Mouse (Mus musculus): ENCODE data around the gene Gm5128.
"Not testable (repeated sequence)": the region's sequence is repeated elsewhere in the genome, so short reads cannot be mapped to it uniquely, and the experiment has no call there.

Gene Gm5128

DNA sequence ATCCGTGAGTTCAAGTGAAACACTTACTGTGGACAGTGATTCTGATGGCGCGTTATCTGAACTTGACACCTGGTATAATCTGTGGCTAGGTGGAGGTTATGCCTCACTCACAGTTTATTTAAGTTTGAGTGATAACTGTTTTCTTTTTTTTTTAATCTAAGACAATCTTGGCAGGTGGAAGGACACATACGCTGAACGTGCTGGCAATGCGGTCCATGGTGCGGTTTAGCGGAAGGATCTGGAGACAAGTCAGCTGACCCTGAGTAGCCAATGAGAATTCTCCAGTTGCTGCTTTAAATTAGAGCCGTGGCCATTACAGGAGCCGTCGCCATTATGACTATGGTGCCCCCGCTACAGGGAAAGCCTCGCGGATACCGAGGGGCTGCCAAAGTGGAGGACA is at the start of gene Gm5128:
Gene Gm5128 (plus strand): TSS at position 301 of the 400 bp plus-strand sequence.
- H3K36me3 ChIP-seq (ENCODE audit: insufficient read depth, low read length), result not testable (repeated sequence)

DNA sequence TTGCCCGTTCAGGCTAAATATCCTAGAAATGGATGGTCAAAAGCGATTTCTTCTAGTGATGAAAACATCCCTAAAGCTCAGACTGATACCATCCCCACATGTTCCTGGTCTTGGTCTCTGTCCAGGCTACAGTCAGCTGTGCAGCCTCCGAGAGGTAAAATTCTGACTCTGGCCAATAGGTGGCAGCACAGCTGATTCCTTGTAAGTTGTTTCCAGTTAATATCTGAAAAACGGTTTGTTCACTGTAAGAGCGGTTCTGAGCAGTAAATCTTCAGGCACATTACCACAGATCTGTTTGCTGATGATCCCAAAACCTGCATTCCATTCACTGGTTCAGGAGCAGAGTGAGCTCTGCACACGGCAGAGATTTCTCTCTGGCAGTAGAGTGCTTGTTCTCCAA is 12.4 kb upstream of the Gm5128 start:
- not testable (repeated sequence) for H3K4me1 ChIP-seq (replicated peaks; ENCODE audit: low read depth, low read length); H3K4me3 ChIP-seq (replicated peaks; ENCODE audit: low read length)

More for the DNA sequence above, at the start of gene Gm5128:
- H3K9me3 ChIP-seq (ENCODE audit: low read length); H3K4me3 ChIP-seq (replicated peaks; ENCODE audit: low read length); H3K4me1 ChIP-seq (replicated peaks; ENCODE audit: low read depth, low read length); H3K27me3 ChIP-seq (ENCODE audit: insufficient read depth, low read length): not testable (repeated sequence)

DNA sequence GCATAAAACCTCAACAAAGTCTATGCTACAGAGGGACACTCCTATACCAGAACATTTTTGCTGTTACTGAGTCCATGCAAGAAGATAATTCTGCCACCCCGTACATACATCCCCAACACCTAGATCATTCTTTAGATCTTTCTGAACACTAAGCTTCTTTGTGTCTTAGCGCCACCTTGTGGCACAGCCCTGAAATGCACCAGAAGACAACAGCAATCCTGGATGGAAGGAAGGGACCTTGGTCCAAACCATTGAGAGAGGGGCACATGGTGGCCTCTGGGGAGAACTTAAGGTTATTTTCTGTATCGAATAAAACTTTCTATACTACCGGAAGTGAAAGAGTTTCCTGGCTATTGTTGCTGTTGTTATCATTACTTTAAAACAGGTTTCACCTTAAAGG is 11.1 kb upstream of the Gm5128 start:
- not testable (repeated sequence) for H3K27me3 ChIP-seq (ENCODE audit: insufficient read depth, low read length); H3K4me3 ChIP-seq (replicated peaks; ENCODE audit: low read length); H3K4me1 ChIP-seq (replicated peaks; ENCODE audit: low read depth, low read length); H3K9me3 ChIP-seq (ENCODE audit: low read length); H3K36me3 ChIP-seq (ENCODE audit: insufficient read depth, low read length)

More for the DNA sequence above, 12.4 kb upstream of the Gm5128 start:
- H3K9me3 ChIP-seq (ENCODE audit: low read length); H3K36me3 ChIP-seq (ENCODE audit: insufficient read depth, low read length); H3K27me3 ChIP-seq (ENCODE audit: insufficient read depth, low read length): not testable (repeated sequence)

DNA sequence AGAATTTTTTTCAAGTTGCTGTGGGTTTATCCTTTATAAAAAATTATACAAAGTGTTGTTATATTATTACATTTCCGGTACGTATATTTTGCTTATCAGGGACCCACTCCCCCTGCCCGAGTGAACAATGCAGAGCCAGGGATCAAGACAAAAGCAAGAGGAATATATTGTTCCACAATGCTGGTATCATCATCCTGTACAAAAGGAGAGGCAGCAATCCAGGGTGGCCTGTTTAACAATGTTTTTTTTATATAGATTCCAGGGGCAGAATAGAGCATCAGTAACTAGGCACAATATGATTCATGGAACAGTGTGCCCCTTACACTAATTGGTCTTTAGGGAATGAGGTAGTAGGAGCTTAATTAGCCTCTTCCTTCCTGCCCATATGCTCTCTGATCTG is 30.5 kb downstream of the Gm5128 start:
- H3K27me3 ChIP-seq (ENCODE audit: insufficient read depth, low read length); H3K4me1 ChIP-seq (replicated peaks; ENCODE audit: low read depth, low read length); H3K9me3 ChIP-seq (ENCODE audit: low read length); H3K36me3 ChIP-seq (ENCODE audit: insufficient read depth, low read length); H3K4me3 ChIP-seq (replicated peaks; ENCODE audit: low read length): not testable (repeated sequence)

DNA sequence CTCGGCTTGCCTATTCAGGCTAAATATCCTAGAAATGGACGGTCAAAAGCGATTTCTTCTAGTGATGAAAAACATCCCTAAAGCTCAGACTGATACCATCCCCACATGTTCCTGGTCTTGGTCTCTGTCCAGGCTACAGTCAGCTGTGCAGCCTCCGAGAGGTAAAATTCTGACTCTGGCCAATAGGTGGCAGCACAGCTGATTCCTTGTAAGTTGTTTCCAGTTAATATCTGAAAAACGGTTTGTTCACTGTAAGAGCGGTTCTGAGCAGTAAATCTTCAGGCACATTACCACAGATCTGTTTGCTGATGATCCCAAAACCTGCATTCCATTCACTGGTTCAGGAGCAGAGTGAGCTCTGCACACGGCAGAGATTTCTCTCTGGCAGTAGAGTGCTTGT is 48.1 kb downstream of the Gm5128 start:
- H3K4me3 ChIP-seq (replicated peaks; ENCODE audit: low read length); H3K36me3 ChIP-seq (ENCODE audit: insufficient read depth, low read length); H3K4me1 ChIP-seq (replicated peaks; ENCODE audit: low read depth, low read length); H3K27me3 ChIP-seq (ENCODE audit: insufficient read depth, low read length); H3K9me3 ChIP-seq (ENCODE audit: low read length): not testable (repeated sequence)

- not testable (repeated sequence) for H3K36me3 ChIP-seq (ENCODE audit: insufficient read depth, low read length); H3K27me3 ChIP-seq (ENCODE audit: insufficient read depth, low read length); H3K4me1 ChIP-seq (replicated peaks; ENCODE audit: low read depth, low read length); H3K4me3 ChIP-seq (replicated peaks; ENCODE audit: low read length); H3K9me3 ChIP-seq (ENCODE audit: low read length)
Observed at GRCm38 (mm10) chrX:135421824-135422223, 48.7 kb downstream of the Gm5128 start.

DNA sequence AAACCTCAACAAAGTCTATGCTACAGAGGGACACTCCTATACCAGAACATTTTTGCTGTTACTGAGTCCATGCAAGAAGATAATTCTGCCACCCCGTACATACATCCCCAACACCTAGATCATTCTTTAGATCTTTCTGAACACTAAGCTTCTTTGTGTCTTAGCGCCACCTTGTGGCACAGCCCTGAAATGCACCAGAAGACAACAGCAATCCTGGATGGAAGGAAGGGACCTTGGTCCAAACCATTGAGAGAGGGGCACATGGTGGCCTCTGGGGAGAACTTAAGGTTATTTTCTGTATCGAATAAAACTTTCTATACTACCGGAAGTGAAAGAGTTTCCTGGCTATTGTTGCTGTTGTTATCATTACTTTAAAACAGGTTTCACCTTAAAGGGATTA is 49.4 kb downstream of the Gm5128 start:
- not testable (repeated sequence) for H3K36me3 ChIP-seq (ENCODE audit: insufficient read depth, low read length); H3K9me3 ChIP-seq (ENCODE audit: low read length); H3K4me1 ChIP-seq (replicated peaks; ENCODE audit: low read depth, low read length); H3K27me3 ChIP-seq (ENCODE audit: insufficient read depth, low read length); H3K4me3 ChIP-seq (replicated peaks; ENCODE audit: low read length)

All from E14TG2a.4 (cell line).